In the genomic region with DNA sequence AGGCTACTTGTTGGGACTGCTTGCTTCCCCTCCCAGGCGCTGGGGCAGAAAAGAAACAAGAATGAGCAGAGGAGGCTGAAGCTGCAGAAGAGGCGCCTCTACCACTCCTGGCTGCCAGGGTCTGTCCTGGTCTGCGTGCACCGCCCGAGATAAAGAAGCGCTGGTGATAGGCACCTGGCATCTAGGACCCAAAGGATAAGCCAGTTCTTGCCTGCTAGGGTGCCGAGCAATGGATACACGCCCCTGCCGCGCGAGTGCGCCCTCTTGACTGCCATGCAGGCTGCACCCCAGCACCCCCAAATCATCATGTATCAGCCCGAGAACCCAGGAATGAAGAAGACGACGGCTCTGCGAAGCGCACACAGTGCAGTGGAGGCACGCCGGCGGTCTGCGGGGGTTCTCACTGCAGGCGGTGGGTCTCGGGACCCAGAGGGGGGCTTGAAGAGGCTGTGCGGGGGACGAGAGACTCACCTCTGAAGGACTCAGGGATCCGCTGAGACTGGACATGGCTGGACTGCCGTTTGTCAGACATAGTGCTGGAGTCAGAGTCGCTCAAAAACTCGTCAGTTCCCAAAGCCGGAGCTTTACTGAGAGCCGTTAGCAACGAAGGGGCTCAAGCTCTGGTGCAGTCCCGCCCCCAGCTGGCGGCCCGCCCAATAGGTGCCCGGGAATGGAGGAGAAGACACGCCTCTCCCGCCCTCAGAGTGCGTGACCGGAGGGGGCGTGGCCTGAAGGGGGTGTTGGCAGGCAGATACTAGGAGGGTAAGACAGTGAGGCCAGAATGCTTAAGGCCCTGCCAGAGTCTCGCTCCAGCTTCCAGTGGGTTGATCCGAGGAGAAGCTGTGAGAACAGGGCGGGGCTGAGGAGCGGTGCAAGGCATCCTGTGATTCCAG, we compare ENCODE assay signal across 8 mouse cellular contexts. TPM values are rescaled to one million over a fixed set of nuclear protein-coding genes. Genes with fewer than 3 reads are reported as not detected.
DNase-seq lines count a peak whose midpoint lies in the region; ATAC-seq lines count a peak whose summit lies in the region.

Stom (minus strand) TSS at position 589 of the 893 bp plus-strand sequence.

- peak; percentile 100 for DNase-seq in adipocyte (ENCODE audit: low spot score)
- peak; percentile 99 for DNase-seq in embryo, embryonic 10 days (ENCODE audit: low spot score)
- peak; percentile 100 for DNase-seq in gastrocnemius, postnatal 10 days
- peak; percentile 98 for DNase-seq in induced T-regulatory cell, adult 2 months (ENCODE audit: low read depth)
- DNase-seq in left cerebral cortex, adult 9 months (ENCODE audit: low spot score in 2 of 2) = peak; percentile 88 to 97
- peak; percentile 99 for DNase-seq in right cerebral cortex, postnatal 14 days
- peak; percentile 99 to 100 for DNase-seq in urinary bladder, postnatal 36 days (ENCODE audit: low spot score in 2 of 2)

- peak; percentile 84 for ATAC-seq in megakaryocyte progenitor cell, adult 5-6 weeks (replicated peaks; ENCODE audit: poor library complexity)

RNA-seq across cellular contexts. Expression of gene Stom, which starts in this region (rescaled TPM):
- 10 to 100 TPM; 24.3 to 30.7 TPM for total RNA-seq in gastrocnemius, postnatal 10 days (2021)
- total RNA-seq in megakaryocyte progenitor cell, adult 5-6 weeks (2015) = 71.2 and 72.0 TPM in 2 replicates
- 131 and 167 TPM in 2 replicates for total RNA-seq in megakaryocyte progenitor cell, adult 5-6 weeks (2017)

Comparison
In these comparisons a context has a peak if more than half of its experiments do, and no peak if none do; other contexts are left out.
1. Peak in every context shown above with its lines: DNase-seq and ATAC-seq.